Mouse (Mus musculus) adrenal gland, postnatal 25 days (tissue): ENCODE results near the gene Fchsd2. TPM values are rescaled to one million over a fixed set of nuclear protein-coding genes. Genes with fewer than 3 reads are reported as not detected.

Source experiments
- DNase-seq: peaks from one replicate; pipeline ENCODE4 v3.0.0; 2021; ENCODE audit warnings: mixed read lengths
- total RNA-seq: library from RNA; stranded (reverse); gene quantifications from 2 replicates; pipeline ENCODE4 v1.2.3, GENCODE M21; 2021

Gene Fchsd2
- total RNA-seq, 1 experiment from 2014 or later, result 31.9 TPM

DNA sequence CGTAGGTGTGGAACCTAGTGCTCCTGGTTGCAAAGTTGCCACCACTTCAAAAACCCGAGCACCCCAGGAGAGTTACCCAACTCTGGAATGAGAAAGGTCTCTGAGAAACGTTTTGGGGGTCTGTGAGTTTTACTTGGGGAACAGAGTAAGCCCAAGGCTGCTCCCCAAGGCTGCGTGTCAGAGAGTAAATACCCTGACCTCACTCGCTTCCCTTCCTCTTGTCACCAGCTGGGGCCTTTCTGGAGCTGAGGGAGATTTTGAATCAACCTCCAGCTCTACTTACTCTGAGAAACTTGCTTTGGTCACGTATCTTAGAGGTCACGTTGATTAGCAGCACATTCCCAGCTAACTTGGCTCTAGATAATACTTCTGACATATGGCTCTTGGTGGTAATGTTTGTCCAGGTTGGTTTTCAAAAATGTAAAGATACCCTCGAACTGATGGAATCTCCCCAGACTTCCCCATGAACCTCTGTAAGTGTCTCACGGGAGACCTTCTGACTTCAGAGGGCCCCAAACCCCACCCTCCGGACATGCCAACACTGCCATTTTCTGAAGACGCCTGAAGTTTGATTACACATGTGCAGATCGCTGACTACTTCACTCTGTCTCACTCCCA is 20.4 kb upstream of the Fchsd2 start:
- no peak for DNase-seq

DNA sequence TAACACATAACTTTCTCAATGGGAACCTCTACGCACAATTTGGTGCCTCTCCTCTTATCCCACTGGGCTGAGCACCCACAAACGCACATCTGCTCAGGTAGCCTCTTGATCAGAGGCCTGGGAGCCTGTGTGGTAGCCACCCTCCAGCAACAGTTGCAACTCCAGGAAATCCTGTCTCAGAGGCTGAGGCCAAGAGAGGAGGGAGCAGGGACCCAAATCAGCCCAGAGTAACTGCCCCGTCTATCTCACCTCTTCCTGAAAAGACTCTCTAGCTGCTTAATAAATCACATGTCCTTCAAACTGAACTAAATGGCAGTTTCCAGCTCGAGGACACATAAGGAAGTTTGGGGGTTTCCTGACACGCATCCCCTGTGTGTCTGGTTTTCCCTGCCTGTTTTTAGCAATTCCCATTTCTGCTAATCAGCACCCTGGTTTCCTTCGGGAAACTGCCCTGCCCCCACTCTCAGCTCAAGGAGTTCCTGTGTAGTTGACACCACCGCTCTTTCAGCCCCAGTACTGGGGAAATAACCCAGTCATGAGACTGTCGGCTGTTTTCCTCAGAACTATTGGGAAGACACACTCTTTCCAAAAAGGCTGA is 18.4 kb upstream of the Fchsd2 start:
- DNase-seq, result no peak

DNA sequence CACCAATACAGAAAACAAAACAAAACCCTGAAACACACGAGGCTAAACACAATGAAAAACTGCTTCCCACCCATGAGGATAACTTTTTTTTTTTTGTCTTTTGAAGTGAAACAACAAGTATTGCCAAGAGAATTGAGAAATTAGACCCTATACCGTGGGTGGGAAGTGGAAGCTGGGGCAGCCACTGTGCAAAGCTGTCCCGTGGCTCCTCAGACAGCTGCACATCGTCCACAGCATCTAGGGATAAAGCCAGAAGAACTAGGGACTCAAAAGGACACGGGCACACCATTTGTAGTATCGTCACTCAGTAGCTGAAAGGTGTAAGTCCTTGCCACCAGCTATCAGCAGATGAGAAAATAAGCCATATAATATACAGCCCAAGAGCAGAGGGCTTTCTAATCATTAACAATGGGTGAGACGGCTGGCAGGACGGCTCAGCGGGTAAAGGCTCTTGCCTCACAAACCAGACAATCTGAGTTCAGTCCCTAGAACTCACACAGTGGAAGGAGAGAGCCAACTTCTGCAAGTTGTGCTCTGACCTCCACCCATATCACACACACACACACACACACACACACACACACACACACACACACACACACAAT is 9.0 kb upstream of the Fchsd2 start:
- DNase-seq, result no peak

DNA sequence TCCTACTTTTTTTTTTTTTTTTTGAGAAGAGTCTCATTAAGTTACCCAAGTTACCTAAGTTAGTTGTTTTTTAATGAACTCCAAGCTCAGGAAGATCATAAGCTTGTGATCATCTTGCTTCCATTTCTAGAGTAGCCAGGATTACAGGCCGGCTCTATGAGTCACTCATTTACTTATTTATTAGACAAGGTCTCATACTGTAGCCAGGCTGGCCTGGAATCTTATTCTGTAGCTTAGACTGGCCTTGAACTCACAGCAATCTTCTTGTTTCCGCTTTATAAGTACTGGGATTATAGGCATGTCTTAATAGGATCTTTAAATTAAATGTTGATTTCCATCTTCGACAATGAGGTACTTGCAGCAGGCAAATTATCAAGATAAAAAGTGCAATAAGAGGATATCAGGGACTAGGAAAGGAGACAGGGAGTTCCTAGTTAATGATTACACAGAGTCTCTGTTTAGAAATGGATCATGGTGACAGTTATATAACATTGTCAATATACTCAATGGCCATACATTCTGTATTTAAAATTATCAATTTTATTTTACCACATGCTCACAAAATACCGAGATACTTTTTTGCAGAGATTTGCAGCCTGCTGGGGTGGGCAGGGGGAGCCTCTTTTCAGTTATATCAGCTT is 7.7 kb upstream of the Fchsd2 start:
- no peak for DNase-seq

DNA sequence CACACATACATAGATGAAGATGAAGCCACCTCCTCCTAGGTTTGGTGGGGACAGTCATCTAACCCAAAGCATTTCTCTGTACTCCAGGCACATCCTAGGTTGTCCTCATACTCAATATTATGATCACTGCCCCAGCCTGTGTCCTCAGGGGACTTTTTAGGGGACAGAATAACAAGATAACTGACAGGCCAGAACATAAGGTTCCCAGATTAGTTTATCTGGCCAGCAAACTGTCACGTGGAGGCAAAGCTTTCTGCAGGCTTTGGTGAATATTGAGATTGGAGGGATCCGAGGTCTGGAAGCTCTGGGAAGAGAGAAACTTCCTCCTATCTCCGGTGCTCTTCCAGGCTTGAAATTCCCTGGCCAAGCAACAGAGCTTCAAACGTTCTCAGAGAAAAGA is 6.9 kb upstream of the Fchsd2 start:
- no peak for DNase-seq

DNA sequence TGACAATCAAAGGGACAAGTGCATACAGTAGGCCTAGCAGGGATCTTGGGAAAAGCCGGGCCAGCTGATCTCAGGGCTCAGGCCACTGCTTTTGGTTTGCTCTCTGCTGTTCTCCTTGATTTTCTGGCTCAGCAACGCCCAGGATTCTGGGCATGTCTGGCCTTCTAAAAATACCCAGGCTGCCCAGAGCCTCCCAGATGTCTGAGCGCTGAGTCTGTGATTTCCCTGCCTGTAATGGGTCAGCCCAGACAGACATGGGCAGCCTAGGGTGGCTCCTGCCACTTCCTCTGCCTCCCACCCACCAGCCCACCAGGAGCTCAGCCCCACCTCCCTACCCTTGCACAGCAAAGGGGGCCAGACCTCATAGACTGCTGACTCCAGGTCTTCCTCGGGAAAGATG is 4.0 kb upstream of the Fchsd2 start:
- no peak for DNase-seq

DNA sequence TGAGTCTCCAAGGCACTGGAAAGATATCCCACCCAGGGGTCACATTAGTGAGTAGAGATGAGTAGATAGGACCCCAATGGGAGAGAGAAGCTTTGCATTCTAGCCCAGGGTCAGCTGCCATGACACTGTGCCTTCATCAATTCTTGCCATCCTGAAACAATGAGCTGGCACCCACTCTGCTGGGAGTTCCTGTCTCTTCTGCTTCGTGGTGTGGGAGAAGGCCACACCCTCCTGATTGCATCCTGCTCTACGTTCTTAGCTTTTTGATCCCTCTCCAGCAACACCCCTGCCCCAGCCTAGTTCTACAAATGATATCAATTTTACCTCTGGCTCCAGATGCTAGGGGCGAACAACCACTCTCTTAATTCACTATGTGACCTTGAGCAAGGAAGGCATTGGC is 3.4 kb upstream of the Fchsd2 start:
- no peak for DNase-seq

DNA sequence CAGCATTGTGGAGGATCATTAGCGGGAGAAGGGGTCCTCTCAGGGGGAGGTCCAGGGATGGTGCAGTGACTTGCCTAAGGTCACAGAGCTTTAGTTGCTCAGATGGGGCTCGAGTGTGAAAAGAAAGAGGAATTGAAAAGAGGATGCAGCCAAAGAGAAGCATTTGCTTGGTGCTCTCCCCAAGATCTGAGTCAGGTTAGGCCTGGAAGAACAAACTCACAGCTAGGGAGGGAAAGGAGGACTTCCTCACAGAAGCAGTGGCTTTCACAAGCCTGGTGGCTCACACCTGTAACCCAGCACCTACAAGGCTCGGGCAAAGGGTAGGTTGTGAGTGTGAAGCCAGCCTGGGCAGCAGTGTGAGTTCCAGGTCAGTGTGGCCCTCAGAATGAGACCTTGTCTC is 568 bp downstream of the Fchsd2 start:
- no peak for DNase-seq

DNA sequence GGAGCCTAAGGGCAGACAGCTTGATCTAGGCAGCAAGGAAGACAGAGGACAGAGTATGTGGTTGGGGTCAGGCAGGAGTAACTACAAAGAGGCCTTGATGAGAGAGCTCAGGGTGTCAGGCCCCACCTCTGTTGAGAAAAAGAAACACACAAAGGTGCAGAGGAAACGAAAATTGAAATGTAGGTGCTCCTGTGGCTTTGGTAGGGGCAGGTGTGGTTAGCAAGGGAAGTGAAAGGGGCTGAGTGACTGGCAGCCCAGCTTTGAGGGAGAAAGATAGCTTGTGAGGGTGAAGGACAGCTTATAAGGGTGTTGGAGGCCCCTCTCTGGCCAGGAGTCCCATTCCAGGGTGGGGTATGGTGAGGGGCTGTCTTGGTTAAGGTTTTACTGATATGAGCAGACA is 2.1 kb downstream of the Fchsd2 start:
- DNase-seq, result no peak

DNA sequence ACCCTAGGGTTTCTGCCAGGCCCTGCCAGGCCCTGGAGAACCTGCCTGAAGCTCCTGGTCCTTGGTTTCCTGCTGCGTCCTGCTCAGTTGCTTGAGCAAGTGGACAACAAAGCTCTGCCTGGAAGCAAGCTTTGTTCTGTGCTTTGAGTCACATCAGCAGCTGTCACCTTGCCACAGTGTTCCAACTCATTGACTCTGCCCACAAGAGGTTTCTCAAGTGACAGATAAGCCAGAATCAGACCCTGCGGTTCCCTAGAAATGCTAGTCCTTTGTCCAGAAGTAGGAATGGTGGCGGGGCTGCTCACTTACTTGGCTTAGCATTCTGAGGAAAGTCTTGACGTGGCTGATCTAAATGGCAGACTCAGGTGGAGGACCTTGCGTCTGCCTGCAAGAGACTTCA is 2.9 kb downstream of the Fchsd2 start:
- no peak for DNase-seq

DNA sequence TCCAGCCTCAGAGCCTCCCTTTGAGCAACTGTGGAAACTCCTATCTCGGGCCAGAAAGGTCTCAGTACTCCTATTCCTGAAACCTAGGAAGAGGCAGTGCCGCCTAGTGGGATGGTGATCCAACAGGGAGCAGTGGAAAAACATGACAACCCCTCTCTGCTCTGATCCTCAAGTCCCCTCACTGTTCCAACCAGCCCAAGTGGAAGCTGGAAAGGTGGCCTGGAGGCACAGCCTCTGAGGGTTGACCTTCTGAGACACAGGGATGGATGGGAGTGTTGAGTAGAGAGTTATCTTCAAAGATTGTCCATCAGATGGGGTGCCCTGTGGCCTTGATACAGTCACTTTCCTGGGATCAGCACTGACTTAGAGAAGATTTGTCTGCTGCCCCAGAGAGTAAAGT is 3.9 kb downstream of the Fchsd2 start:
- DNase-seq, result no peak

DNA sequence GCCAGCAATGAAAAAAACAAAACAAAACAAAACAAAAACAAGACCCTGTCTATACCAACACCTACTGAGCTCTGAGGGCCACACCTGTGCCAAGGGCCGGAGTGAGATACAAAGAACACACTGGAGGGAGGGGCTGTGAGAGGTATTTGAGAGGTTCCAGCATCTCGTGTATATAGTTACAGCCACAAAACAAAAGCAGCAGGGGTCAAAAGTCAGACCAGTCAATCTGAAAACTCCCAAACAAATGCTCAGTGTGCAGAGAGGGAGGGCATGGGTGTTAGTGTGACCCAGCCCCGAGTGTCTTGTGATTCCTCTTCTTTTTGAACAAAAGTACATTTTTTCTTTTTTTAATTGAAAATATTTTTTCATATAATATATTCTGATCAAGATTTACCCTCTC is 4.4 kb downstream of the Fchsd2 start:
- DNase-seq, result no peak

DNA sequence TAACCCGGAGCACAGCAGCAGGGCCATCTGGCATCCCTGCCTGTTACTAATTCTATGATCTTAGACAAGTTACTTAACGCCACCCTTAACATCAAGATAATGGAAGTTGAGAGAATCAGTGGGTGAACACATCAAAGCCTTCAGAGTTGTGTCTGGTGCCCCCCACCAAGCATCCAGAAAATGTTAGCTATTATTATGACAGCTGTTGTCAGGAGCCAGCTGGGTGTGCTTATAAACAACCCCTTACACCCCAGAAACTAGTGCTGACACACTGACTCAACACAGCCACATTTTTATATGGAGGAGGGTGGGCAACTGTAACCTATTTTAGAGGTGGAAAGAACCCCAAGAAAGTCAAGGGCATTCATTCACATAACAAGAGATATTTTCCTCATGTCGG is 7.3 kb downstream of the Fchsd2 start:
- DNase-seq, result no peak

DNA sequence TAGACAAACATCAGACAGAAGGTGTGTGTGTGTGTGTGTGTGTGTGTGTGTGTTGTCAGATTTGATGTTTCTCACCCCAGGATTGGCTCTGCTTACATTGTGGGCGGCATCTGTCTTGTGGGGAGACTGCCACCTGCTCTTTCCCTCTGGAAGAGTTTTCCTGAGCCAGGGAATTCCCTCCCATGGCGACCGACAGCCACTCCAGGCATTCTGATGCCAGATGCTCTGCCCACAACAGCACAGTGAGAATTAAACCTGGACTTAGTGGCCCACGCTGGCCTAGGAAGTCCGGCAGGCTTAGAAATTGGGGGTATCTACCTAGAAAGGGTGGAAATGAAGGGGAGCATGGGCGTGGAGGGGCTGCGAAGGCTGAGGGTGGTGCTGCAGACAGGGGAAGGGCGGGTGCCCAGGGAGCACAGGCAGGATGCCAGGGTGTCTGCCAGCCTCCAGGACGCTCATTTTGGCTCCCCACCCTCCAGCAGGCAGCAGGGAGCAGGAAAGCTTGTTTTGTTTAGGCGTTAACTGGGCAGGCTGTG is 8.6 kb downstream of the Fchsd2 start:
- peak; percentile 25 for DNase-seq

DNA sequence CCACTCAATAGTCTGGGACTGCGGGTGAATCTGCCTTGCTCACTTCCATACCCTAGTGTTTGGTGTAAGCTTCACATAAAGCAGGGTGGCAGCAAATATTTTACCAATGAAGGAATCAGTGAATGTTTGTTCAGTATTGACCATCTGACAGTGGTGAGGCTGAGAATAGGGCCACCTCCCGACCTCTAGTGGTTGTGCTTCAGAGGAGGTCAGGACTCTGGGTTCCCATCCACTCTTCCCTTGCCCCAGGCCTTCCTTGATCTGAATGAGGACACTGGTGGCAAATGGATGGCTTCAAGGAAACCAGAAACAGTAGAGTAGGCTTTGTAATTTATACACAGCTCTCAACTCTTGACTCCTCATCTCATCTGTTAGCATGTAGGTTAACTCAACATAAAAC is 14.0 kb downstream of the Fchsd2 start:
- no peak for DNase-seq

DNA sequence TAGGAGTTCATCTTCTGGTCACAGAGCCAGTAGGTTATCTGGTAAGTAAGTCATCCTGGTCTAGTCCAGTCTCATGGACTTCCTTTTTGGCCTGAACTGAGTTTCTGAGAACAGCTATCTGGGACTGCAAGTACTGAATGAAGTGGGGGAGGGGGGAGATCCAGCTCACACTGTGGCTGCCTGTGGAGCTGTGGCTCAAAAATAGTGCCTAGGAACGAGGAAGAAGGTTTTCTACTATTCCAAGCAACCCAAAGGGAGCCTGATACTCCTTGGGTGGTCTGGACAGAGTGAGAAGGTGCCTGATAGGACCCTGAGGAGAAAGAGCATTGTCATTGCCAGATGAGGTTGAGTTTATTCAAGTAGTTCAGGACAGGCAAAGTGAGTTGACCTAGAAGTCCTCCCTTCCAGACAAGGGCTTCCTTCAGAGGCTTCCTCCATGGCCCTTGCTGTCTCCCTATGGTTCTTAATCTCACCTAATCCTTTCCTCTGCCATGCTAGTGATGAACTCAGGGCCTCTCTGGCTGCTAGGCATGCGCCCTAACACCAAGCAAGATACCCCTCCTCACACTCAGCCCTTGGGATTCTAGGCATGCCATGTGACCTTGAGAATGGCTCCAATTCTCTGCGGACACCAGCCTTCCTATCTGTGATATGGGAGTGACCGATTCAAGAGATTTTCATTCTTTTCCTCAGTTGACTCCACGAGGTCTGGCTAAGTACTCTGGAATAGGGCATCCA is 14.6 kb downstream of the Fchsd2 start:
- DNase-seq, result no peak

DNA sequence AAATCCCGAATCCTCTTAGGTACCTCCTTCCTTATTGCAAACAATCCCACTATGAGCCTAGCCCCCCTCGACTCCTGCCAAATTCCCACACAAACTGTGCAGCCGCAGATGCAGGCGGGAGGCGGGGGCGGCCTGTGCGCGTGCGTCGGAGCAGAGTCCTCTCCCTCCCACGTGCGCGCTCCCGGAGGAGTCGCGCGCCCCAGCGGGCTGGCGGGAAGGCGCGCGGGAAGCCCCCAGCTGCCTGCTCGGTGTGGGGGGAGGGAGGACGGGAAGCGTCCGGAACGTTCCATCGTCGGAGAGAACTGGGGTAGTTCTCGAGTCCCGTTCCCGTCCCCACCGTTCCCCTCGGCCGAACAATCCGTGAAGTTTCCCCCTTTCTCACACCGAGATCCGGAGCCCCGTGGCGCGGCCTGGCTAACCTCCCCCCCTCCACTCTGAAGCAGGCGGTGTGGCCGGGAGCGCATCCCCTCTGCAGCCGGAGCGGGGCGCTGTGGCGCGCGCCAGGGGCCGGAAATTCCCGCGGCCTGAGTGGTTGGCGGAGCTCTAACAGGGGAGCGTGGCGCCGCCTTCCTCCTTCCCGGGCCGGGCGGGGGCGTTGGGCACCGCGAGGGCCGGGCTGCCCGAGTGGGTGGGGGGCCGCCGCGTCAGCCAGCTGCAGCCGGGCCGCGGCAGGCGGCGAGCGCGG is 15.4 kb downstream of the Fchsd2 start:
- DNase-seq, result peak; percentile 97

DNA sequence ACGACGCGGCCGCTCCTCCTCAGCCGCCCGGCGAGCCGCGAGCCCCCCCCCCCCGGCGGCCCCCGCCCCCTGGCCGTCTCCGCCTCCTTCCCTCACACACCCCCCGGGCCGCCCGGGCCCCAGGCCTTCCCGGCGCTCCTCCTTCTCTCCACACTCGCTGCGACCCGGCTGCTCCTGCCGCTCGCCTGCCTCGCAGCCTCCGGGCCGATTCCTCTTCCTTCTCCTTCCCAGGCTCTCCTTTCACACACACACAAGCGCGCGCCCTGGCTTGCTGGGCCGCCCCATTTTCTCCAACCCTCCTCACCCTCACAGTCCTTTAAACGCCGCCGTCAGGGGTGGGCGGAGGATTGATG is 16.0 kb downstream of the Fchsd2 start:
- peak; percentile 87 for DNase-seq

DNA sequence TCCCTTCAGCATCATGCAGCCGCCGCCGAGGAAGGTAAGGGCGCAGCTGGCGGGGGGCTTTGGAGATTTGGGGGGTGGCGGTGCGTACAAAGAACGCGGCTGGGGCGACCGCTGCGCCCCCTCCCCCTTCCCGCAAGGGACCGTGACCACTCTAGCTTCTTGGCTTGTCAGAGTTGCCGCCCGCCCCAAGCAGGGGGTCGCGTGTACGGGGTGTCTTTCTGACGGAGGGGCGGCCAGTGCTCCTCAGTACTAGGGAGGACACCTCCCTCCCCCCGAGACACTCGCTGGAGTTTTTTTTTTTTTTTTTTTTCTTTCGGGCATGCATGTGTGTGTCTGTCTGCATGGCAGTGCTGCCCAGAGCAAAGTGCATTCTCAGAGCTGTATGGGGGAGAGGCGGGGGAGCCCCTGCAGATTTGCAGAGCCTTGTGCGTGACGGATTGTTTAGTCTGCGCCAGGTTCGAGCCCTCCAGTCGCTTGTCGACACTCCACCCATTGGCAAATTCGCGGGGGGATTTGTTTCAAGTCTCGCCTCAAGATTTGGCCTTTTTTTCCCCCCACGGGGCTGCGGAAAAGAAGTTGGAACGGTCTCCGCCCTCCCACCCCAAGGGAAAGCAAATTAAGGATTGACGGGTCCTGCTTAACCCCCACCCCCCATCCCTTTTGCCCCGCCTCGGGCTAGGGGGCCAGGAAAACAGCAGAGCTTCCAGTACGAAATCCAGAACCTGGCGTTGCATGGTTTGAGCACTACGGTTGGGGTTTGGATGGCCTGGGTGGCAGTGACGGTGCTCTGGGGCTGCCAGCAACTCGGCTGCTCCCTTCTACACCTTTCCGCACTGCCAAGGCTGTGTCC is 16.6 kb downstream of the Fchsd2 start:
- DNase-seq, result peak; percentile 27

DNA sequence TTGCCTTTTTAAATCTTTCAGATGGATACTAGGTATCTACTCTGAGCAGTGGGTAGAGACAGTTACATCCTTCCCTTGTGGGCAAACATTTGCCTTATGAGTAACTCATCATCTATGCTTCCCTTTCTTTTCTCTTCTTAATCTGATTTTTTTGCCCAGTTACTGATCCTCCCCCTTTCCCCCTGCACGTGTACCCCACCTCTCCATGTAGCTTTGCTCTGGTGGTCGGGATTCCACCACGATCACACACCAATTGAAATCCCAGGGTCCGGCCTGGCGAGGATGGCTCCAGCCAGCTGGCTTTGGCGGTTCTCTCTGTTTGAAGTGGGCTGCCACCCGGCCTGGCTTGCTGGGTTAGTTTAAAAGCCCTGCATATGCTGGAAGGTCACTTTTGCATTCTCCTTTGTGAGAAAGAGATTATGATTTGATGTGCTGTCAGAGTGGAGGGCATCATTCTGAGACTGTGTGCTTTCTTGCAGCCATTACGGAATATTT is 17.2 kb downstream of the Fchsd2 start:
- peak; percentile 40 for DNase-seq

DNA sequence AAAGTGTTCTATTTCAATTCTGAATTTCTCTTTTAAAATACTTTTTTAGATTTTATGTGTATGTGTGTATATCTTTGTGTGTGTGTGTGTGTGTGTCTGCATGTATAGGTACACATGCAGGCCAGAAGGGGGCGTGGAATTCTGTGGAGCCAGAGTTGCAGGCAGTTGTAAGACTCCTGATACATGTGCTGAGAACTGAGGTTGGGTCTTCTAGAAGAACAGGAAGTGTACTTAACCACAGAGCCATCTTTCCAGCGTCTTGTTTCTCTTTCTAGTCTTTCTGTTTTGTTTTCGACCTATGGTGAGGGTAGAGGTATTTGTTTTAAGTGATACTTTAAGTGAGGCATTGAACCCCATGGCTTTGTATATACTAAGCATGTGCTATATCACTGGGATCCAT is 20.7 kb downstream of the Fchsd2 start:
- DNase-seq, result no peak
